Mouse (Mus musculus) midbrain, postnatal 0 days (tissue): Measurements from ENCODE around the gene Sall1. TPM values are rescaled to one million over a fixed set of nuclear protein-coding genes. Genes with fewer than 3 reads are reported as not detected.
A peak's percentile ranks its signal among the peaks of the same experiment; 100 is the strongest.

Experiments
- ATAC-seq: fragments of 200-750 bp; cut with Nextera tagmentation; 2 replicates; pipeline ENCODE4 v1.8.0; 2017; ENCODE audit warnings: moderate number of reproducible peaks, mild to moderate bottlenecking, moderate TSS enrichment, moderate library complexity; ENCODE audit not compliant: low FRiP score
- DNase-seq: peaks from one replicate; pipeline ENCODE4 v3.0.0-alpha.2; 2015; ENCODE audit warnings: low spot score
- H3K27ac ChIP-seq: fragments of 300-500 bp; sonication (generic); 2 replicates; pipeline ENCODE4 v1.5.1; 2014; ENCODE audit warnings: low read depth, mild to moderate bottlenecking, low read length, mixed read lengths
- H3K27me3 ChIP-seq: fragments of 300-500 bp; sonication (generic); 2 replicates; pipeline ENCODE4 v1.6.1; 2014; ENCODE audit warnings: low read length, control low read depth, mixed read lengths; ENCODE audit not compliant: insufficient read depth
- H3K36me3 ChIP-seq: fragments of 300-500 bp; sonication (generic); 2 replicates; pipeline ENCODE4 v1.6.1; 2014; ENCODE audit warnings: low read length, control low read depth, mixed read lengths; ENCODE audit not compliant: insufficient read depth
- H3K4me1 ChIP-seq: fragments of 300-500 bp; sonication (generic); 2 replicates; pipeline ENCODE4 v1.6.1; 2014; ENCODE audit warnings: mild to moderate bottlenecking, control low read depth, antibody characterized with exemption, low read length, mixed read lengths; ENCODE audit not compliant: insufficient read depth
- H3K4me2 ChIP-seq: fragments of 300-500 bp; sonication (generic); 2 replicates; pipeline ENCODE4 v1.6.1; 2014; ENCODE audit warnings: low read depth, mild to moderate bottlenecking, low read length, mixed read lengths; ENCODE audit not compliant: poor library complexity, severe bottlenecking
- H3K4me3 ChIP-seq: fragments of 300-500 bp; sonication (generic); 2 replicates; pipeline ENCODE4 v1.5.1; 2014; ENCODE audit warnings: low read depth, mild to moderate bottlenecking, low read length, moderate library complexity
- H3K9ac ChIP-seq: fragments of 300-500 bp; sonication (generic); replicated peaks from 2 replicates; pipeline ENCODE4 v1.6.1; 2014; ENCODE audit warnings: mild to moderate bottlenecking, low read length, moderate library complexity, mixed read lengths; ENCODE audit not compliant: poor library complexity, severe bottlenecking
- H3K9me3 ChIP-seq: fragments of 300-500 bp; sonication (generic); 2 replicates; pipeline ENCODE4 v1.6.1; 2016; ENCODE audit warnings: low read length, control low read depth
- CTCF ChIP-seq: IDR thresholded peaks from 2 replicates; pipeline ENCODE4 v1.5.1; 2016; ENCODE audit warnings: antibody characterized with exemption, mild to moderate bottlenecking
- WGBS: fragments of 180-500 bp; shearing (Covaris S2); extraction: QIAGEN DNeasy Blood & Tissue Kit; methylation state at CpG from one replicate; pipeline ENCODE4 v1.1.7; 2014; 5-methylcytosine and 5-hydroxymethylcytosine counted together
- polyA plus RNA-seq: library from polyadenylated mRNA; unstranded; fragments of >200 nt; fragmentation: Nextera tagmentation; extraction: Ambion mirVana; gene quantifications from 2 replicates; pipeline ENCODE4 v1.2.1, GENCODE M21; 2015
- total RNA-seq: library from RNA; depleted of rRNA; stranded (reverse); fragments of >200 nt; gene quantifications from 2 replicates; pipeline ENCODE4 v1.2.3, GENCODE M21; 2014

The Sall1 gene
- total and polyA plus RNA-seq, 2 experiments from 2014 or later = 3.8 to 8.7 TPM

DNA sequence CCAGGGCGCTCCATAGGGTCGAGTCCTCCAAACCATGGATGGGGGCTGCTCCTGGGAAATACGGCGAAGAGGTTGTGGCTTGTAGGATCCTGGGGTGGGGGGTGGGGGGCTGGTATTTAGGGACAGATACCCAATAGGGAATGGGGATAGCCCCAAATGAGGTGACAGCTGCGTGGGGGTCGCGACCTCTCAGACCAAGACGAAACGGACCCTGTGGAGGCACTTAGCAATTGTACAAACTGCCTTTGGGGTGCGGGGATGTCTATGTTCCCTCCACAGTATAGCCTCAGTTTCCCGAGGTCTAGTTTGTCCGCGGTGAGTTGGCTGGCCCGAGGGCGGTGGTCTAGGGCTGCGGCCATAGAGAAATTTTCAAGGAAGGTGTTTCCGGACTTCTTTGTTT lies 1.8 kb upstream of the Sall1 start:
- H3K36me3 ChIP-seq = no peaks in the 10 kb centered on the region
- H3K4me2 ChIP-seq = peak overlapping the region; percentile 64; the same call in 1 of the 2 replicates
- no peak for TF ChIP-seq CTCF
- H3K4me1 ChIP-seq = peaks cover 3% of the 10 kb centered on the region; the same call in 1 of the 2 replicates
- no peaks in the 10 kb centered on the region for H3K9me3 ChIP-seq
- peaks cover 29% of the 10 kb centered on the region for H3K27me3 ChIP-seq
- ATAC-seq (no peak), DNase-seq (no peak)
- no peak overlapping the region for H3K4me3 ChIP-seq
- H3K27ac ChIP-seq = no peak overlapping the region
- 7% methylated on average over 17 of the region's 17 CpGs for WGBS
- H3K9ac ChIP-seq = no peak overlapping the region

GRCm38 (mm10) chr8:89045218-89045601 lies 1.2 kb upstream of the Sall1 start:
- Histone ChIP-seq H3K4me3 (peak overlapping the region; percentile 38; the same call in 1 of the 2 replicates), H3K27ac (no peak overlapping the region), H3K36me3 (no peaks in the 10 kb centered on the region), H3K4me2 (peak overlapping the region; percentile 64), H3K27me3 (peaks cover 29% of the 10 kb centered on the region), H3K4me1 (peaks cover 3% of the 10 kb centered on the region; the same call in 1 of the 2 replicates), H3K9ac (no peak overlapping the region), H3K9me3 (no peaks in the 10 kb centered on the region)
- no peak for TF ChIP-seq CTCF
- DNase-seq = no peak
- WGBS = 4% methylated on average over 29 of the region's 30 CpGs
- ATAC-seq = no peak

- H3K4me1 ChIP-seq = peaks cover 3% of the 10 kb centered on the region; the same call in 1 of the 2 replicates
- TF ChIP-seq CTCF = no peak
- DNase-seq (peak; percentile 38), ATAC-seq (no peak)
- no peak overlapping the region for H3K9ac ChIP-seq
- peak overlapping the region; percentile 64 for H3K4me2 ChIP-seq
- H3K27ac ChIP-seq = no peak overlapping the region
- WGBS = under 1% methylated on average over 31 of the region's 31 CpGs
- H3K36me3 ChIP-seq = no peaks in the 10 kb centered on the region
- no peaks in the 10 kb centered on the region for H3K9me3 ChIP-seq
- H3K27me3 ChIP-seq = peaks cover 33% of the 10 kb centered on the region
- H3K4me3 ChIP-seq = peak overlapping the region; percentile 38
Observed at GRCm38 (mm10) chr8:89044511-89045217, 702 bp upstream of the Sall1 start.

GRCm38 (mm10) chr8:89043371-89043841 lies 556 bp downstream of the Sall1 start:
- peak; percentile 47 for DNase-seq
- Histone ChIP-seq H3K27ac (peak overlapping the region; percentile 43), H3K4me1 (peaks cover 3% of the 10 kb centered on the region; the same call in 1 of the 2 replicates), H3K9me3 (no peaks in the 10 kb centered on the region), H3K4me3 (peak overlapping the region; percentile 38), H3K27me3 (peaks cover 27% of the 10 kb centered on the region), H3K4me2 (peak overlapping the region; percentile 64), H3K36me3 (no peaks in the 10 kb centered on the region), H3K9ac (no peak overlapping the region; the same call in 1 of the 2 replicates)
- ATAC-seq = peak; percentile 71
- no peak for TF ChIP-seq CTCF
- WGBS = 0% methylated on average over 19 of the region's 32 CpGs

GRCm38 (mm10) chr8:89042560-89043370 lies 1.2 kb downstream of the Sall1 start:
- ATAC-seq (peak; percentile 82), DNase-seq (peak; percentile 87)
- Histone ChIP-seq H3K4me2 (peak overlapping the region; percentile 64), H3K27ac (peak overlapping the region; percentile 69), H3K36me3 (no peaks in the 10 kb centered on the region), H3K9ac (peak overlapping the region; percentile 59), H3K9me3 (no peaks in the 10 kb centered on the region), H3K27me3 (peaks cover 24% of the 10 kb centered on the region), H3K4me3 (peak overlapping the region; percentile 38), H3K4me1 (peaks cover 3% of the 10 kb centered on the region; the same call in 1 of the 2 replicates)
- WGBS = under 1% methylated on average over 52 of the region's 80 CpGs
- TF ChIP-seq CTCF = no peak
